Mouse (Mus musculus) midbrain, embryonic 10.5 days (tissue): ENCODE data around the gene Mlx. TPM values are rescaled to one million over a fixed set of nuclear protein-coding genes. Genes with fewer than 3 reads are reported as not detected.

ENCODE experiments used
- DNase-seq: peaks from one replicate; pipeline ENCODE4 v3.0.0-alpha.2; 2017; ENCODE audit warnings: low spot score
- H3K27ac ChIP-seq: fragments of 300-500 bp; sonication (generic); replicated peaks from 2 replicates; pipeline ENCODE4 v1.5.1; 2016; ENCODE audit warnings: mild to moderate bottlenecking
- H3K27me3 ChIP-seq: fragments of 300-500 bp; sonication (generic); 2 replicates; pipeline ENCODE4 v1.6.1; 2016; ENCODE audit warnings: low read depth, mild to moderate bottlenecking; ENCODE audit not compliant: poor library complexity, severe bottlenecking
- H3K36me3 ChIP-seq: fragments of 300-500 bp; sonication (generic); 2 replicates; pipeline ENCODE4 v1.6.1; 2016; ENCODE audit warnings: mild to moderate bottlenecking, moderate library complexity
- H3K4me1 ChIP-seq: fragments of 300-500 bp; sonication (generic); 2 replicates; pipeline ENCODE4 v1.6.1; 2016
- H3K4me3 ChIP-seq: fragments of 300-500 bp; sonication (generic); 2 replicates; pipeline ENCODE4 v1.5.1; 2016; ENCODE audit warnings: mild to moderate bottlenecking, moderate library complexity
- H3K9me3 ChIP-seq: fragments of 300-500 bp; sonication (generic); replicated peaks from 2 replicates; pipeline ENCODE4 v1.6.1; 2016; ENCODE audit warnings: mild to moderate bottlenecking
- whole genome bisulfite sequencing: fragments of 180-500 bp; shearing (Covaris S2); methylation state at CpG from one replicate; pipeline ENCODE4 v1.1.7; 2016; 5-methylcytosine and 5-hydroxymethylcytosine counted together
- polyA plus RNA-seq: library from polyadenylated mRNA; unstranded; fragments of >200 nt; fragmentation: Nextera tagmentation; extraction: Ambion mirVana; gene quantifications from 2 replicates; pipeline ENCODE4 v1.2.1, GENCODE M21; 2016

Gene Mlx
- polyA plus RNA-seq, 1 experiment from 2014 or later = 42.7 TPM

GRCm38 (mm10) chr11:101086323-101086674 lies 778 bp upstream of the Mlx start:
- whole genome bisulfite sequencing = 88% methylated on average over 6 of the region's 6 CpGs

GRCm38 (mm10) chr11:101087682-101088055 lies 592 bp downstream of the Mlx start:
- H3K9me3 ChIP-seq = no peaks in the 10 kb centered on the region
- peak overlapping the region; percentile 89 for H3K27ac ChIP-seq
- peak overlapping the region; percentile 88 for H3K4me3 ChIP-seq
- 13% methylated on average over 8 of the region's 8 CpGs for WGBS
- H3K36me3 ChIP-seq = peaks cover 60% of the 10 kb centered on the region
- peaks cover 51% of the 10 kb centered on the region for H3K4me1 ChIP-seq
- DNase-seq = no peak
- no peaks in the 10 kb centered on the region for H3K27me3 ChIP-seq

More at GRCm38 (mm10) chr11:101086323-101086674, 778 bp upstream of the Mlx start:
- Histone ChIP-seq H3K4me3 (peak overlapping the region; percentile 88), H3K36me3 (peaks cover 46% of the 10 kb centered on the region), H3K27ac (peak overlapping the region; percentile 89), H3K4me1 (peaks cover 61% of the 10 kb centered on the region), H3K27me3 (peaks cover 6% of the 10 kb centered on the region), H3K9me3 (no peaks in the 10 kb centered on the region)
- DNase-seq = no peak

GRCm38 (mm10) chr11:101089931-101090330 lies 2.9 kb downstream of the Mlx start:
- Histone ChIP-seq H3K27me3 (no peaks in the 10 kb centered on the region), H3K9me3 (no peaks in the 10 kb centered on the region), H3K4me1 (peaks cover 50% of the 10 kb centered on the region), H3K27ac (no peak overlapping the region), H3K4me3 (no peak overlapping the region), H3K36me3 (peaks cover 70% of the 10 kb centered on the region)
- WGBS = 87% methylated on average over 1 of the region's 1 CpGs
- DNase-seq = no peak

- WGBS = 2% methylated on average over 18 of the region's 18 CpGs
- DNase-seq = no peak
- H3K27ac ChIP-seq = peak overlapping the region; percentile 90
- H3K4me3 ChIP-seq = peak overlapping the region; percentile 81
- H3K36me3 ChIP-seq = peaks cover 74% of the 10 kb centered on the region
- H3K27me3 ChIP-seq = no peaks in the 10 kb centered on the region
- H3K4me1 ChIP-seq = peaks cover 30% of the 10 kb centered on the region
- H3K9me3 ChIP-seq = no peaks in the 10 kb centered on the region
These were observed 7.8 kb downstream of the Mlx start for GRCm38 (mm10) chr11:101094930-101095313.

- WGBS = 1% methylated on average over 43 of the region's 43 CpGs
- Histone ChIP-seq H3K4me3 (peak within 1 kb of the TSS; percentile 81), H3K27ac (peak within 1 kb of the TSS; percentile 90), H3K9me3 (no peaks in the 10 kb centered on the region), H3K27me3 (no peaks in the 10 kb centered on the region), H3K4me1 (peaks cover 30% of the 10 kb centered on the region), H3K36me3 (peaks cover 74% of the 10 kb centered on the region)
- DNase-seq = peak; percentile 97
These were observed 8.4 kb downstream of the Mlx start, which contains the start of gene Psmc3ip for GRCm38 (mm10) chr11:101095314-101096024. Gene Psmc3ip (minus strand): TSS chr11:101095436.

GRCm38 (mm10) chr11:101098231-101098630 lies 11.2 kb downstream of the Mlx start:
- H3K4me3 ChIP-seq = no peak overlapping the region
- DNase-seq = no peak
- WGBS = 95% methylated on average over 8 of the region's 8 CpGs
- H3K36me3 ChIP-seq = peaks cover 74% of the 10 kb centered on the region
- H3K27me3 ChIP-seq = no peaks in the 10 kb centered on the region
- no peak overlapping the region for H3K27ac ChIP-seq
- H3K9me3 ChIP-seq = no peaks in the 10 kb centered on the region
- H3K4me1 ChIP-seq = peaks cover 30% of the 10 kb centered on the region

GRCm38 (mm10) chr11:101103011-101103410 lies 15.9 kb downstream of the Mlx start:
- WGBS = 87% methylated on average over 5 of the region's 5 CpGs
- Histone ChIP-seq H3K4me3 (no peak overlapping the region), H3K36me3 (peaks cover 79% of the 10 kb centered on the region), H3K4me1 (no peaks in the 10 kb centered on the region), H3K27ac (no peak overlapping the region), H3K27me3 (no peaks in the 10 kb centered on the region), H3K9me3 (no peaks in the 10 kb centered on the region)
- no peak for DNase-seq

GRCm38 (mm10) chr11:101109351-101109750 lies 22.3 kb downstream of the Mlx start:
- H3K36me3 ChIP-seq = peaks cover 30% of the 10 kb centered on the region
- no peak overlapping the region for H3K27ac ChIP-seq
- no peak overlapping the region for H3K4me3 ChIP-seq
- no peak for DNase-seq
- H3K4me1 ChIP-seq = no peaks in the 10 kb centered on the region
- 81% methylated on average over 4 of the region's 4 CpGs for WGBS
- no peaks in the 10 kb centered on the region for H3K9me3 ChIP-seq
- H3K27me3 ChIP-seq = no peaks in the 10 kb centered on the region

- Histone ChIP-seq H3K9me3 (no peaks in the 10 kb centered on the region), H3K4me1 (peaks cover 3% of the 10 kb centered on the region; the same call in 1 of the 2 replicates), H3K27me3 (no peaks in the 10 kb centered on the region), H3K36me3 (peaks cover 18% of the 10 kb centered on the region), H3K27ac (no peak overlapping the region), H3K4me3 (no peak overlapping the region)
- WGBS = 76% methylated on average over 5 of the region's 5 CpGs
- no peak for DNase-seq
These were observed 23.6 kb downstream of the Mlx start for GRCm38 (mm10) chr11:101110708-101111107.

- Histone ChIP-seq H3K36me3 (peaks cover 21% of the 10 kb centered on the region), H3K4me1 (peaks cover 6% of the 10 kb centered on the region; the same call in 1 of the 2 replicates), H3K27me3 (no peaks in the 10 kb centered on the region), H3K27ac (no peak overlapping the region), H3K4me3 (no peak overlapping the region), H3K9me3 (no peaks in the 10 kb centered on the region)
- WGBS = 90% methylated on average over 4 of the region's 4 CpGs
- DNase-seq = no peak
These were observed 24.1 kb downstream of the Mlx start for GRCm38 (mm10) chr11:101111178-101111577.

GRCm38 (mm10) chr11:101112186-101112585 lies 25.1 kb downstream of the Mlx start:
- no peak for DNase-seq
- H3K27ac ChIP-seq = no peak overlapping the region
- H3K27me3 ChIP-seq = no peaks in the 10 kb centered on the region
- no peaks in the 10 kb centered on the region for H3K9me3 ChIP-seq
- H3K36me3 ChIP-seq = peaks cover 25% of the 10 kb centered on the region
- peaks cover 10% of the 10 kb centered on the region; the same call in 1 of the 2 replicates for H3K4me1 ChIP-seq
- no peak overlapping the region for H3K4me3 ChIP-seq
- WGBS = 91% methylated on average over 3 of the region's 3 CpGs

- Histone ChIP-seq H3K4me3 (no peak overlapping the region), H3K4me1 (peaks cover 30% of the 10 kb centered on the region), H3K27ac (no peak overlapping the region), H3K36me3 (peaks cover 28% of the 10 kb centered on the region), H3K9me3 (no peaks in the 10 kb centered on the region), H3K27me3 (no peaks in the 10 kb centered on the region)
- WGBS = 84% methylated on average over 2 of the region's 2 CpGs
- DNase-seq = no peak
These were observed 28.5 kb downstream of the Mlx start for GRCm38 (mm10) chr11:101115564-101115963.

- H3K4me1 ChIP-seq = peaks cover 40% of the 10 kb centered on the region
- H3K27me3 ChIP-seq = no peaks in the 10 kb centered on the region
- no peak for DNase-seq
- H3K27ac ChIP-seq = no peak overlapping the region
- peak overlapping the region; percentile 96 for H3K4me3 ChIP-seq
- no peaks in the 10 kb centered on the region for H3K9me3 ChIP-seq
- H3K36me3 ChIP-seq = peaks cover 38% of the 10 kb centered on the region
- WGBS = 57% methylated on average over 4 of the region's 4 CpGs
These were observed 31.0 kb downstream of the Mlx start for GRCm38 (mm10) chr11:101118105-101118504.
